Mouse (Mus musculus): Measurements from ENCODE around the gene Pik3ip1. TPM values are rescaled to one million over a fixed set of nuclear protein-coding genes. Genes with fewer than 3 reads are reported as not detected.
A peak's percentile ranks its signal among the peaks of the same experiment; 100 is the strongest.

Gene Pik3ip1
- polyA plus RNA-seq, 2 experiments = 0.42 to 0.79 TPM

DNA sequence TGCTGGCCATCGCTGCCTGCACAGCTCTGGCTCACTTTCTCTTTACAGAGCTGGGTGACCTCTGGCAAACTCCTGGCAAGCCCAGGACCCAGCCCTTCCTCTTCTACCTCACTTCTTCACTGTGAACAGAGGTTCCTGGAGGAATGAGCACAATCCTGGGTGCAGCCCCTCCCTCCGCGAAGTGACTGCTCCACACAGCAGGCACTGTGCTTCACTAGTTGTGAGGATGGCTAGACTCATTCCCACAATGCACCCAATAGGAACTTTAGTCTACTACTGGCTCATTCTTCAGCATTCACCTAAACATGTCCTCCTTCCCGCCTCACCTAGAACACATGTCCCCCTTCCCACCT, 19.1 kb downstream of the Pik3ip1 start:
- ATAC-seq (ENCODE audit: insufficient read depth) (no peak), DNase-seq (ENCODE audit: low read depth in 3 of 3, low spot score in 3 of 3) (no peak)
- 65% methylated on average over 4 of the region's 4 CpGs for WGBS (ENCODE audit: insufficient replicate concordance)
- Histone ChIP-seq H3K36me3 (replicated peaks; ENCODE audit: control insufficient read depth, insufficient read depth, low read depth) (no peaks in the 10 kb centered on the region), H3K27ac (no peak overlapping the region), H3K9me3 (ENCODE audit: control insufficient read depth, low read length) (no peaks in the 10 kb centered on the region), H3K27me3 (ENCODE audit: control insufficient read depth, insufficient read depth, low read length) (no peaks in the 10 kb centered on the region), H3K4me2 (ENCODE audit: low read depth) (no peak overlapping the region), H3K4me3 (ENCODE audit: insufficient read depth in 1 of 2, low read depth in 2 of 2, low read length in 2 of 2) (no peak overlapping the region), H3K4me1 (replicated peaks; ENCODE audit: control insufficient read depth in 2 of 2, insufficient read depth in 2 of 2, low read length in 1 of 2) (peaks cover 0 to 7% of the 10 kb centered on the region in 2 experiments; a peak in 2 of 4 replicates), H3K9ac (replicated peaks) (no peak overlapping the region)
- TF ChIP-seq CTCF (IDR thresholded peaks at IDR 0.05; ENCODE audit: low read depth) = no peak
- no peak for TF ChIP-seq EP300 (IDR thresholded peaks at IDR 0.05; ENCODE audit: low read depth)

DNA sequence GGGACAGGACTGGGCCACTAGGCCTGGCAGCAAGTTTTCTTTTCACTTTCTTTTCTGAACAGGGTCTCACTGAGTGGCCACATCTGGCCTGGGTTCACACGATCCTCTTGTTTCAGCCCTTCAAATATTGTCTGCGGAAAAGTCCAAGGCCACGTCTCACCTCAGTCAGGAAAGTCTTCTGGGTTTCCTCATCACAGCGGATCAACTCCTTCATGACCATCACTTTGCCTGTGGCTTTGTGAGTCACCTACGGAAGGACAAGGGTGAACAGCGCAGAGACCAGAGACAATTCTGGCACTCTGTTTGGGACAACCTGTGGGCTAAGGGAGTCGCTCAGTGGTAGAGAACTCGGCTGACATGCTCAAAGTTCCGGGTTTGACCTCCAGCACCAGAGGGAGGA, 21.9 kb downstream of the Pik3ip1 start:
- peaks cover 0 to 7% of the 10 kb centered on the region in 2 experiments; a peak in 2 of 4 replicates for H3K4me1 ChIP-seq (replicated peaks; ENCODE audit: control insufficient read depth in 2 of 2, insufficient read depth in 2 of 2, low read length in 1 of 2)
- DNase-seq (ENCODE audit: low read depth in 3 of 3, low spot score in 3 of 3) (no peak), ATAC-seq (ENCODE audit: insufficient read depth) (no peak)
- H3K27me3 ChIP-seq (ENCODE audit: control insufficient read depth, insufficient read depth, low read length) = no peaks in the 10 kb centered on the region
- H3K27ac ChIP-seq = no peak overlapping the region
- H3K9ac ChIP-seq (replicated peaks) = no peak overlapping the region
- TF ChIP-seq CTCF (IDR thresholded peaks at IDR 0.05; ENCODE audit: low read depth) (no peak), EP300 (IDR thresholded peaks at IDR 0.05; ENCODE audit: low read depth) (no peak)
- no peak overlapping the region for H3K4me3 ChIP-seq (ENCODE audit: insufficient read depth in 1 of 2, low read depth in 2 of 2, low read length in 2 of 2)
- 76% methylated on average over 9 of the region's 9 CpGs for WGBS (ENCODE audit: insufficient replicate concordance)
- no peak overlapping the region for H3K4me2 ChIP-seq (ENCODE audit: low read depth)
- no peaks in the 10 kb centered on the region for H3K36me3 ChIP-seq (replicated peaks; ENCODE audit: control insufficient read depth, insufficient read depth, low read depth)
- no peaks in the 10 kb centered on the region for H3K9me3 ChIP-seq (ENCODE audit: control insufficient read depth, low read length)

DNA sequence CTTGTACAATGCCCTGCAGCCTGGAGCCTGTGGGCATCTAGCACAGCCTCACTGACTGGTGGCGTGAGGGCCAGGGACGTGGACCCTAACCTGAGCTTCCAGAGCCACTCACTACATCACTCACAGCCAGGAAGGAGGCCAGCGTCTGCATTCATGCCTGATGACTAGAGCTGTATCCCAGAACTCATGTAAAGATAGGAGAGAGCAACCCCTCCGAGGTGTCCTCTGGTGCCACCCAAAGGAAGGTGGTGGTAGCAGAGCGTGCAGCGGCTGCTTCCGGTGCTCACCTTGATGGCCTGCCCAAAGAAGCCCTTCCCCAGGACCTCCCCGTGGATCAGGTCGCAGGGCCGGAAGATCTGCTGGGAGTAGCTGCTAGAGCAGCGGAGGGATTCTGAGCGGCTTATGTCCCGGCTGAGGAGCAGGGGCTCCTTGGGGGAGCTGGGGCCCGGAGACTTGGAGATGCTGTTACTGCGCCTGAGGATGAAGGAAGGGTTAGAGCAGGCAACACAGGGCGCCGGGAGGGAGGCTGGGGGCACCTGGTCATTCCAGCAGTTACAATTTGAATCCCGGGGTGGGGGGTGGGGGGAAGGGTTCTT, 22.9 kb downstream of the Pik3ip1 start:
- H3K27ac ChIP-seq = no peak overlapping the region
- no peak overlapping the region for H3K4me3 ChIP-seq (ENCODE audit: insufficient read depth in 1 of 2, low read depth in 2 of 2, low read length in 2 of 2)
- DNase-seq (ENCODE audit: low read depth in 3 of 3, low spot score in 3 of 3) = no peak
- H3K36me3 ChIP-seq (replicated peaks; ENCODE audit: control insufficient read depth, insufficient read depth, low read depth) = no peaks in the 10 kb centered on the region
- H3K9ac ChIP-seq (replicated peaks) = no peak overlapping the region
- no peaks in the 10 kb centered on the region for H3K27me3 ChIP-seq (ENCODE audit: control insufficient read depth, insufficient read depth, low read length)
- peaks cover 0 to 7% of the 10 kb centered on the region in 2 experiments; a peak in 2 of 4 replicates for H3K4me1 ChIP-seq (replicated peaks; ENCODE audit: control insufficient read depth in 2 of 2, insufficient read depth in 2 of 2, low read length in 1 of 2)
- no peaks in the 10 kb centered on the region for H3K9me3 ChIP-seq (ENCODE audit: control insufficient read depth, low read length)
- H3K4me2 ChIP-seq (ENCODE audit: low read depth) = no peak overlapping the region
- ATAC-seq (ENCODE audit: insufficient read depth) = no peak
- WGBS (ENCODE audit: insufficient replicate concordance) = 72% methylated on average over 18 of the region's 18 CpGs
- peak; percentile 44 for TF ChIP-seq CTCF (IDR thresholded peaks at IDR 0.05; ENCODE audit: low read depth)
- TF ChIP-seq EP300 (IDR thresholded peaks at IDR 0.05; ENCODE audit: low read depth) = no peak

DNA sequence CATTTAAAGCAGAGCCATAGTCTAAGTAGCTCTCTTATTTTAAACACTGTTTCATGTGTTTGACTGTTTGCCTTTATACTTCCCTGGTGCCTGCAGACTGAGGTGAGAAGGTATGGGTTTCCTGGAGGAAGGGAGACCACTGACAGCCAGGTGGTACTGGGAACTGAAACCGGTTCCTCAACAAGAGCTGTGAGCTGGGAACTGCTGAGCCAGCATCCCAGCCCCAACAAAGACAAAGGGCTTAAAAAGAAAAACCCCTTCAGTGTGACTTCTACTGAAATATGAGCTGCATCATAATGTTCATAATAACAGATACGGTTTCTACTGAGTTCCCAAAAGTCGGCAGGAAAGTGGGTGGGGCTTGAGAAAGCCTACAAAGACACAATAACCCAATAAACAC, 32.7 kb downstream of the Pik3ip1 start:
- no peaks in the 10 kb centered on the region for H3K4me1 ChIP-seq (replicated peaks; ENCODE audit: control insufficient read depth in 2 of 2, insufficient read depth in 2 of 2, low read length in 1 of 2)
- H3K9ac ChIP-seq (replicated peaks) = no peak overlapping the region
- H3K9me3 ChIP-seq (ENCODE audit: control insufficient read depth, low read length) = no peaks in the 10 kb centered on the region
- no peaks in the 10 kb centered on the region for H3K36me3 ChIP-seq (replicated peaks; ENCODE audit: control insufficient read depth, insufficient read depth, low read depth)
- TF ChIP-seq CTCF (IDR thresholded peaks at IDR 0.05; ENCODE audit: low read depth) = no peak
- no peak for TF ChIP-seq EP300 (IDR thresholded peaks at IDR 0.05; ENCODE audit: low read depth)
- no peak overlapping the region for H3K27ac ChIP-seq
- H3K4me3 ChIP-seq (ENCODE audit: insufficient read depth in 1 of 2, low read depth in 2 of 2, low read length in 2 of 2) = no peak overlapping the region
- ATAC-seq (ENCODE audit: insufficient read depth) = no peak
- H3K4me2 ChIP-seq (ENCODE audit: low read depth) = no peak overlapping the region
- no peaks in the 10 kb centered on the region for H3K27me3 ChIP-seq (ENCODE audit: control insufficient read depth, insufficient read depth, low read length)
- WGBS (ENCODE audit: insufficient replicate concordance) = 69% methylated on average over 3 of the region's 3 CpGs
- DNase-seq (ENCODE audit: low read depth in 3 of 3, low spot score in 3 of 3) = no peak

DNA sequence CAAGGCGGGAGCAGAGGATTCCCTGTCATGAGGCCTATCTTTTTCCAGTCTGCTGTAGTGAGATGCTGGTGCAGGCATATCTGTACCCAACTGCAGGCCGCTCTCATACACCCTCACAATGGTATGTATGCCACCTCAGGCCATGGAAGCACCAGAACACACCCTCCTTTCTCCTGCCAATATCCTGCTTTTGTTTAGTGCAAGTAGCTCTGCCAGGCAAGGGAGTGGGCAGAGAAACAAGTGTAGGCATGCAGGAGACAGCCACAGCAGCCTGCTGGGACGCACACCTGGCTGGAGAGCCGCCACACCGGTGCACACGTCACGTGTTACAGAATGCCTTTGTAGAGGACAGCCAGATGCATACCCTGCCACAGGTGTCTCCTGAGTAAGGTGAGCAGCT, 36.2 kb downstream of the Pik3ip1 start:
- TF ChIP-seq CTCF (IDR thresholded peaks at IDR 0.05; ENCODE audit: low read depth) (no peak), EP300 (IDR thresholded peaks at IDR 0.05; ENCODE audit: low read depth) (no peak)
- Histone ChIP-seq H3K27ac (no peak overlapping the region), H3K36me3 (replicated peaks; ENCODE audit: control insufficient read depth, insufficient read depth, low read depth) (no peaks in the 10 kb centered on the region), H3K27me3 (ENCODE audit: control insufficient read depth, insufficient read depth, low read length) (no peaks in the 10 kb centered on the region), H3K9ac (replicated peaks) (no peak overlapping the region), H3K4me2 (ENCODE audit: low read depth) (no peak overlapping the region), H3K9me3 (ENCODE audit: control insufficient read depth, low read length) (no peaks in the 10 kb centered on the region), H3K4me1 (replicated peaks; ENCODE audit: control insufficient read depth in 2 of 2, insufficient read depth in 2 of 2, low read length in 1 of 2) (peaks cover 0 to under 1% of the 10 kb centered on the region in 2 experiments; a peak in 1 of 4 replicates), H3K4me3 (ENCODE audit: insufficient read depth in 1 of 2, low read depth in 2 of 2, low read length in 2 of 2) (no peak overlapping the region)
- ATAC-seq (ENCODE audit: insufficient read depth) (no peak), DNase-seq (ENCODE audit: low read depth in 3 of 3, low spot score in 3 of 3) (no peak)
- WGBS (ENCODE audit: insufficient replicate concordance) = 83% methylated on average over 7 of the region's 7 CpGs
